Mouse (Mus musculus) right cerebral cortex, postnatal 36 days (tissue): ENCODE results near the gene Pdzd2.
"Not testable (repeated sequence)": the region's sequence is repeated elsewhere in the genome, so short reads cannot be mapped to it uniquely, and the experiment has no call there.

Experiments
- DNase-seq, 2 experiments: peaks; one replicate each; pipeline ENCODE4 v3.0.0; 2022; ENCODE audit warnings: low spot score in 2 of 2, mixed read lengths in 1 of 2

Pdzd2 gene

GRCm38 (mm10) chr15:12376491-12377069, 363.1 kb downstream of the Pdzd2 start:
- no peak for DNase-seq

GRCm38 (mm10) chr15:12375641-12376311, 363.9 kb downstream of the Pdzd2 start:
- peak in 1 of 2 experiments; percentile 39 for DNase-seq

DNA sequence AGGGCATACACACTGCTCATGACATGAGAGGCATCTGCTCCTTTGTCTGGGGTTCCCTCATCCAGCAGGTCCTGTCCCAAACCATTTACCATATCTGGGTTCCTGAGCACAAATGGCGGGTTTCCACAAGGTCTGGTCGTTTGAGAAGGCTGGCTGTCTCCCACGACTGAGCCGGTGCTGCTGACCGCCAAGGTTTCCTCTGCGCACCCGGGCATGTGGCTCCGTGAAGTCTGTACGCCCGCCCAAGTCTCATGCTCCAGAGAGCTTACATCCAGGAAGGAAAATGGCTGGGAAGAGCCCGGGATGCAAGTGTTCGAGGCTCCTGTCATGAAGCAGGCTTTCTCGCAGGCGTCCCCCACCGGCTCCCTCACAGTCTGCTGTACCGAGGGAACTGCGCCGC, 364.8 kb downstream of the Pdzd2 start:
- DNase-seq: no peak

GRCm38 (mm10) chr15:12373918-12374317, 365.8 kb downstream of the Pdzd2 start:
- DNase-seq: no peak

DNA sequence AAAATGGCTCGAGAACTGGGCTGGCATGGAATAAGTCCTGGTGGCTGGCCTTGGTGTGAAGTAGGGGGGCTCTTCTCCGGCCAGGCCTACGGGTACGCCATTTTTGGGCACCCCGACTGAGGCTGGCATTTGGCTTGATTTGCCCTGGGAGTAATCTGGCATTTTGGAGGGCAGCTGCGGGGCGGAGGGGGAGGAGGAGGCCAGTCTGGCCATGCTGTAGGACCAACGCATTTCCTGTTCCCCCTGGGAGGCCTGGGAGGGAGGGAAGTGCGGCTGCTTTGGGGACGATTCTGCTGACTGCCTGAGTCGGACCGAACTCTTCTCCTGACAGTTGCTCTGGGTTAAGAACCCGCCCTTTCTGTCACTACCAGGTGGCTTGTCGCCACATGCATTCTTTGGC, 366.2 kb downstream of the Pdzd2 start:
- DNase-seq: no peak

DNA sequence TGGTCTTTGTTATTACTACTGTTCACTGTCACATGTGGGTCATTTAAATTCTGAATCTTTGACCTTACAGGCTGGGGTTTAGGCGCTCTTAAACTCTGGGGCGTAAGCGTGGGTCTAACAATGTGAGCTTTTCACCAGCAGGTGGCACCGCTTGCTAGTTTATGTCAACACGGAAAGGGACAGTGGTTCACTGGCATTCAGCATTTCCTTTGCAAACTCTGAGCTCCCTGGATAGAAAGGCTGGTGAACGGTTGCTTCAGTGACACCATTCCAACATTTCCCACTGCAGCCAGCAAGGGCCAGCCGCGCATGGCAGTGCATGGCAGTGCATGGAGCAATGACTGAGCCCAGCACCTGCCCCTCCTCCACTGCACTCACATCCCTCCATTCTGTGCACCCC, 368.5 kb downstream of the Pdzd2 start:
- peak; percentile 53 to 66 for DNase-seq

DNA sequence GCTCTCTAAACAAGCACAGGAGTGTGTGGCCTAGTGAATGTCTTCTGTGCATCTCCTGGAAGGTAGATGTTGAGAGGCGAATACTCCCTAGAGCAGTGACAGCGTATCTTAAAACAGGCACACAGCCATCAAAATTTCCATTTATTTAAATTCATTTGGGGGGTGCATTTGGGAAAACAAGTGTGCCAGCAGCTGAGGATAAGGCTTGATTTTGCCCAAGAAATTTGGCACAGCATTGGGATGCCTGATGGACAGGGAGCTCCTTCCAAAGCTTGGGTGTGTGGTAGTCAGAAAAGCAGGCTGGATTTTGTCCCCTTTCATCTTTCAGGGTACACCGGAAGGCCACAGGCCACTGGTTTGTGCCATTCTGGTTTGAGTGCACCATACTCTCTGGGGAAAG, 369.6 kb downstream of the Pdzd2 start:
- DNase-seq: no peak

- no peak for DNase-seq
Measured at GRCm38 (mm10) chr15:12368850-12369249, 370.9 kb downstream of the Pdzd2 start.

GRCm38 (mm10) chr15:12368357-12368756, 371.4 kb downstream of the Pdzd2 start:
- no peak for DNase-seq

DNA sequence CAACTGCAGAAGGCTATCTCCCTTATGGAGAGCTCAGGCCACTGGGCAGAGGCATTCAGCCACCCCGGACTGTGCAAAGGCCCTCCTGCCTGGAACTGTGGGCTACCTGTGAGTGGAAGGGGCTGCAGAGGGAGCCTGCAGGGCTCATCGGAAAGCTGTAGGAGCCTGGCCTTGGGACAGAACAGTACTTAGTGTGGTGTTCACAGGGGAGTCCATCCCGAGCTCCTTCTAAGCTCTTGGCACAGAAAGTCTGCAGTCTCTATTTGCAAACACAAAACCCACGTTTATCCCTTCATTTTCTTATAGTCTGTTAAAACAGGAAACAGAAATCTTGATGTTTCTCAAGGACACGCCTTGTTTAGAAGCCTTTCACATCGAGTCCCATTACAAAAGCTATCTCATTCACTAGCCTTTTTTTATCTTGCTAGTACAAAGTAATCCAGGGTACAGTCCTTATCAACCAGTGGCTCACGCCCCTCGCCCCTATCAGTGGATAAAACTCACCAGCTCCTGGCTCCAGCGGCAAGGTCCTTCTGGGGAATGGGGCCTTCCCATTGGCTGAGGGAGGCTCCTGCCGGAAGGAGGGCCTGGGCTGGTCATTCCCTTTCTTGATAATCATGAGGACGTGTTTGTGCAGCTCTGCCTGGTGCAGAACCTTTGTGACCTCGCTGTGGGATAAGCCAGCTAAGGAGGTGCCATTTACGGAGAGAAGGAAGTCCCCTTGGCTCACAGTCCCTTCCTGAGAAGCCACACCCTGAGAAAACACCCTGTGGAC, 372.2 kb downstream of the Pdzd2 start:
- DNase-seq: no peak

- not testable (repeated sequence) for DNase-seq
Measured at GRCm38 (mm10) chr15:12366580-12367305, 373.0 kb downstream of the Pdzd2 start.

DNA sequence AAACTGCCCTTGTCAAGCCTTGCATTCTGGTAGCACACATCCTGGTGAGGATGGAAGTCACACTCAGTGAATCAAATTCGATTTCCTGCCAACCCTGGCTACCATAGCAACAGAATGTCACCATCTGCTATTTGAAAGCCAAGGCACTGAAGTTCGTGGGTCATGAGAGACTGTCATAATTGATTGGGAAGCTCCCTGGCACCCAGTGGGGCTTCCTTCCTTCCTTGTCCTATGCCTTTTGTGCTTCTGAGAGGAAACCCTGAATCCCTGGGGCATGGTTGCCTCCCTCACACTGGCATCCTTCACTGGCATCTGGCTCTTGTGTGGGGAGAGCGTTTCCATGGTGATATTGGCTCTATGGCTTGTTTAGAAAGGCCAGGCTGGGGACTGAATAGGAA, 373.7 kb downstream of the Pdzd2 start:
- peak; percentile 46 to 51 for DNase-seq

DNA sequence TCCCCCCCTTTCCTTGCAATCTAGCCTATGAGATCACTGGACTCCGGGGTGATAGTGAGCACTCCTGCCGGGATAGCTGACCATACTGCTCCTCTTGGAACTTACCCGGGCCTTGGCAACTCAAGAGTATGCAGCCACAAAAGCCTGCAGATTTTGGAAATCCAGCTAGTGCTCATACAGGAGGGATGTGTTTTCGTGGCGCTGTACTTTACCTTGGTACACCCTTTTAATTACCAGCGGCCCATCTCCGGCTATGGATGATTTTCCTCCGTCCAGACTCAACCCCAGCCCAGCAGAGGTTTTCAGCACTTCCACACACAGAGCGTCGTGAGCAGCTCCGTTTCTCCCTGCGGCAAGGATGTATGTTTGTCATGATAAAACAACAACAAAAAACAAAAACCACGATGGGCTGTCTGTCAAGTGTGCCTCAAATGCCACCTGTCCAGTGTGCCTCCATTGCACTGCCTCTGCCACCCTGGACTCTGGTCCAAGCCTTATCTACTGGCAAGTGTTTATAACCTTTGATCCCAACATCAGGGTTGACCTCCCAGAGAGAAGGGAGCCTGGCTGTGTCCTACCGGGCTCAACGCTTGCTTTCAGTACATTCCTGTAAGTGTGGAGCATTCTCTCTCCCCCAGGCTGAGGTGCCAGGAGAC, 374.2 kb downstream of the Pdzd2 start:
- DNase-seq: no peak

- no peak for DNase-seq
Measured at GRCm38 (mm10) chr15:12364096-12364495, 375.6 kb downstream of the Pdzd2 start.

DNA sequence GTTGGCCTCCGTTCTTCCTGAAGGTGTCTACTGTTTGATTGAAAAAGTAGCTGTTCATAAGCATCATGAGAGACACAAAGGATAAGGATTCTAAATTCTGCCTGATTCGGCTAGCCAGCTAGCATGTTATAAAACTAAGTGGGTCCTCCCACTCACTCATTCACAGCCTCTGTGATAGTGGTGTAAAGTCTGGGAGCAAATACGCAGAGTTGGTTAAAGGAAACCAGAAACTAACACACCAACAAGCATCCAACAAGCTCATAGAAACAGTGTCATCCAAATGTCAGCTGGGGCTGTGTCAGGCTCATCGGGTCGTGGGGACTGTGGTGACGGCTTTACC, 377.1 kb downstream of the Pdzd2 start:
- peak in 1 of 2 experiments; percentile 45 for DNase-seq

GRCm38 (mm10) chr15:12362001-12362700, 377.6 kb downstream of the Pdzd2 start:
- no peak for DNase-seq

GRCm38 (mm10) chr15:12360519-12361212, 379.1 kb downstream of the Pdzd2 start:
- DNase-seq: no peak

GRCm38 (mm10) chr15:12358384-12358783, 381.3 kb downstream of the Pdzd2 start:
- DNase-seq: no peak

GRCm38 (mm10) chr15:12357459-12357858, 382.3 kb downstream of the Pdzd2 start:
- DNase-seq: no peak

DNA sequence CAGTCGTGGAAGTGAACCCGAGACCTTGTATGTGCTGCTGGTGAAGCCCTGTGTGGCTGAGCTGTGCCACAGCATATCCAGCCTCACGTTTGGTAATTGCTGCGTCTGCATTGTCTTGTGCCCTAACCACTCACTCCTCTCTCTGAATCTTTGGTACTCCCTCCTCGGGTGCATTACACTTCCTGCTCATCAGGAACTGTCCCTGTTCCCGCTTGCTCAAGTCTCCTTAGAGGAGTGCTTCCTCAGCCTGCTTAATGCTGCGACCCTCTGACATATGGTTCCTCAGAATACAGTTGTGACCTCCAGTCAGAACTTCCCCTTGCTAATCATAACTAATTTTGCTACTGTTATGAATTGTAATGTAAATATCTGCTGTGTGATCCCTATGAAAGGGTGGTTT, 383.8 kb downstream of the Pdzd2 start:
- DNase-seq: no peak

GRCm38 (mm10) chr15:12355261-12355660, 384.5 kb downstream of the Pdzd2 start:
- no peak for DNase-seq
